ENCODE assay signal across 25 mouse cellular contexts in genomic region chr9:121675556-121675955, GRCm38 (mm10). TPM values are rescaled to one million over a fixed set of nuclear protein-coding genes. Genes with fewer than 3 reads are reported as not detected.
A peak's percentile ranks its signal among the peaks of the same experiment; 100 is the strongest.
DNase-seq lines count a peak whose midpoint lies in the region; ATAC-seq and TF ChIP-seq lines count a peak whose summit lies in the region.
"Had no signal": no experiment of that assay in that cellular context is flagged by ENCODE, and none has a peak within 500 bp of the region (broad histone marks: within the 10 kb centered on the region; RNA-seq: fewer than 3 reads in every experiment).

No protein-coding gene starts in this region.

- DNase-seq in thymus, adult 2 months = no peak
- DNase-seq in thymus, postnatal 10 days (ENCODE audit: low spot score in 2 of 2) = no peak
- DNase-seq in CD4-positive, CD25-positive, alpha-beta regulatory T cell, adult 2 months (ENCODE audit: low read depth, low spot score) = peak; percentile 35
- peak; percentile 58 for DNase-seq in splenic B cell, adult 2 months (ENCODE audit: low read depth, low spot score)
- no peak for DNase-seq in hindbrain, embryonic 11.5 days (ENCODE audit: low spot score)
- DNase-seq: adrenal gland, adult 2 months; cerebellum, adult 2 months; cerebellum, postnatal 36 days; layer of hippocampus, postnatal 36 days had no signal

- no peaks in the 10 kb centered on the region for H3K9me3 ChIP-seq in hindbrain, embryonic 11.5 days (ENCODE audit: control insufficient read depth, low read length)
- H3K9me3 ChIP-seq: G1E; heart, embryonic 10.5 days; hindbrain, embryonic 12.5 days; kidney, embryonic 15.5 days; limb, embryonic 12.5 days; lung, embryonic 15.5 days; midbrain, embryonic 12.5 days had no signal

- 57% methylated on average over 2 of the region's 2 CpGs for WGBS in thymus, adult 2 months
- WGBS in hindbrain, embryonic 11.5 days = 84% methylated on average over 2 of the region's 2 CpGs

- peak overlapping the region; percentile 62 for H3K4me3 ChIP-seq in thymus, adult 2 months (ENCODE audit: control insufficient read depth, insufficient read depth, low read length)
- no peak overlapping the region for H3K4me3 ChIP-seq in hindbrain, embryonic 11.5 days (ENCODE audit: low read depth, low read length)
- H3K4me3 ChIP-seq: heart, embryonic 10.5 days; hindbrain, embryonic 12.5 days; kidney, embryonic 15.5 days; limb, embryonic 12.5 days; lung, embryonic 15.5 days; midbrain, embryonic 12.5 days had no signal

- no peak overlapping the region for H3K4me2 ChIP-seq in hindbrain, embryonic 11.5 days (replicated peaks; ENCODE audit: low read depth, low read length)
- H3K4me2 ChIP-seq: hindbrain, embryonic 12.5 days; kidney, embryonic 15.5 days; limb, embryonic 12.5 days; lung, embryonic 15.5 days; midbrain, embryonic 12.5 days had no signal

- TF ChIP-seq CTCF in thymus, adult 2 months (IDR thresholded peaks at IDR 0.05; ENCODE audit: borderline replicate concordance, control insufficient read depth, extremely low read depth, insufficient read depth, low read length, poor library complexity) = no peak

- ATAC-seq in activated CD4-positive, CD25-positive, alpha-beta regulatory T cell, adult 4 months = peak; percentile 11
- ATAC-seq in megakaryocyte progenitor cell, adult 5-6 weeks (replicated peaks; ENCODE audit: poor library complexity) = no peak
- ATAC-seq in hindbrain, embryonic 11.5 days (ENCODE audit: low FRiP score) = no peak
- ATAC-seq: forebrain, embryonic 14.5 days; Patski had no signal

- peak overlapping the region; percentile 96 for H3K27ac ChIP-seq in thymus, adult 2 months (ENCODE audit: control insufficient read depth, insufficient read depth, low read length)
- no peak overlapping the region for H3K27ac ChIP-seq in hindbrain, embryonic 11.5 days (ENCODE audit: low read depth, low read length)
- H3K27ac ChIP-seq: heart, embryonic 10.5 days; hindbrain, embryonic 12.5 days; kidney, embryonic 15.5 days; limb, embryonic 12.5 days; liver, embryonic 14.5 days; lung, embryonic 15.5 days; midbrain, embryonic 12.5 days had no signal

- no peak for TF ChIP-seq POLR2A in thymus, adult 2 months (IDR thresholded peaks at IDR 0.05; ENCODE audit: control insufficient read depth, extremely low read depth, insufficient read depth, low read length, poor library complexity)

- H3K9ac ChIP-seq in hindbrain, embryonic 11.5 days (ENCODE audit: low read depth, low read length) = no peak overlapping the region
- H3K9ac ChIP-seq: hindbrain, embryonic 12.5 days; kidney, embryonic 15.5 days; limb, embryonic 12.5 days; liver, embryonic 14.5 days; lung, embryonic 15.5 days; midbrain, embryonic 12.5 days had no signal

- H3K36me3 ChIP-seq in thymus, adult 2 months (ENCODE audit: control insufficient read depth, insufficient read depth, low read length) = no peaks in the 10 kb centered on the region
- no peaks in the 10 kb centered on the region for H3K36me3 ChIP-seq in splenic B cell, adult 2 months (ENCODE audit: control insufficient read depth, insufficient read depth, low read length, poor library complexity, severe bottlenecking)
- no peaks in the 10 kb centered on the region for H3K36me3 ChIP-seq in hindbrain, embryonic 11.5 days (ENCODE audit: control insufficient read depth, insufficient read depth, low read length)
- H3K36me3 ChIP-seq: G1E; heart, embryonic 10.5 days; hindbrain, embryonic 12.5 days; kidney, embryonic 15.5 days; limb, embryonic 12.5 days; lung, embryonic 15.5 days; midbrain, embryonic 12.5 days had no signal

- peaks cover 81% of the 10 kb centered on the region for H3K4me1 ChIP-seq in thymus, adult 2 months (replicated peaks; ENCODE audit: control insufficient read depth, insufficient read depth, low read length)
- no peaks in the 10 kb centered on the region; the same call in 1 of the 2 replicates for H3K4me1 ChIP-seq in hindbrain, embryonic 11.5 days (replicated peaks; ENCODE audit: control insufficient read depth, insufficient read depth, low read length)

- H3K27me3 ChIP-seq in thymus, adult 2 months (ENCODE audit: control insufficient read depth, insufficient read depth, low read length) = no peaks in the 10 kb centered on the region
- H3K27me3 ChIP-seq in splenic B cell, adult 2 months (ENCODE audit: control insufficient read depth, insufficient read depth, low read length, poor library complexity, severe bottlenecking) = no peaks in the 10 kb centered on the region
- no peaks in the 10 kb centered on the region for H3K27me3 ChIP-seq in hindbrain, embryonic 11.5 days (ENCODE audit: control insufficient read depth, insufficient read depth, low read length)

RNA-seq across cellular contexts. Expression of gene Sec22c, which starts 29.7 kb away (rescaled TPM):
- 43.6 and 49.2 TPM in 2 replicates for polyA plus RNA-seq in thymus, adult 2 months (2012; rRNA removed)
- 10 to 100 TPM; 13.3 to 17.7 TPM for polyA plus RNA-seq in activated CD4-positive, CD25-positive, alpha-beta regulatory T cell, adult 4 months (2017; shearing (Covaris generic))
- total RNA-seq in megakaryocyte progenitor cell, adult 5-6 weeks (2015) = 11.1 and 11.5 TPM in 2 replicates
- total RNA-seq in megakaryocyte progenitor cell, adult 5-6 weeks (2017) = 6.6 and 12.0 TPM in 2 replicates
- 15.7 and 22.9 TPM in 2 replicates for polyA plus RNA-seq in hindbrain, embryonic 11.5 days (2014; fragmentation: Nextera tagmentation; extraction: Ambion mirVana)

RNA-seq across cellular contexts. Expression of gene Vipr1, which starts 33.0 kb away (rescaled TPM):
- polyA plus RNA-seq in thymus, adult 2 months (2012; rRNA removed) = 6.5 and 7.0 TPM in 2 replicates
- polyA plus RNA-seq in activated CD4-positive, CD25-positive, alpha-beta regulatory T cell, adult 4 months (2017; shearing (Covaris generic)) = 1 to 10 TPM; 1.5 to 1.8 TPM
- not detected in 2 replicates for total RNA-seq in megakaryocyte progenitor cell, adult 5-6 weeks (2015)
- 0.12 and 0.41 TPM in 2 replicates for total RNA-seq in megakaryocyte progenitor cell, adult 5-6 weeks (2017)
- polyA plus RNA-seq in hindbrain, embryonic 11.5 days (2014; fragmentation: Nextera tagmentation; extraction: Ambion mirVana) = 0.57 and 0.67 TPM in 2 replicates
- polyA plus RNA-seq: G1E, Patski had no signal

RNA-seq across cellular contexts. Expression of gene Lyzl4, which starts 33.7 kb away (rescaled TPM):
- 0.31 and 0.62 TPM in 2 replicates for polyA plus RNA-seq in thymus, adult 2 months (2012; rRNA removed)
- not detected for polyA plus RNA-seq in activated CD4-positive, CD25-positive, alpha-beta regulatory T cell, adult 4 months (2017; shearing (Covaris generic))
- total RNA-seq in megakaryocyte progenitor cell, adult 5-6 weeks (2015) = not detected in 2 replicates
- not detected in 2 replicates for total RNA-seq in megakaryocyte progenitor cell, adult 5-6 weeks (2017)
- polyA plus RNA-seq in hindbrain, embryonic 11.5 days (2014; fragmentation: Nextera tagmentation; extraction: Ambion mirVana) = 0.25 TPM in 1 of 2 replicates, not detected in the other
- total RNA-seq: adrenal gland, adult 2 months; G1E; gastrocnemius, adult 8-10 months; monocyte, adult 5-6 weeks had no signal
- polyA plus RNA-seq: G1E; heart, embryonic 10.5 days; heart, postnatal 0 days; hindbrain, embryonic 12.5 days; kidney, embryonic 15.5 days; limb, embryonic 12.5 days; lung, embryonic 15.5 days; midbrain, embryonic 12.5 days; neural tube, embryonic 11.5 days; Patski had no signal

RNA-seq across cellular contexts. Expression of gene Ss18l2, which starts 34.6 kb away (rescaled TPM):
- polyA plus RNA-seq in thymus, adult 2 months (2012; rRNA removed) = 18.2 and 28.4 TPM in 2 replicates
- polyA plus RNA-seq in activated CD4-positive, CD25-positive, alpha-beta regulatory T cell, adult 4 months (2017; shearing (Covaris generic)) = 10 to 100 TPM; 59.3 to 65.0 TPM
- 43.7 and 71.4 TPM in 2 replicates for total RNA-seq in megakaryocyte progenitor cell, adult 5-6 weeks (2015)
- total RNA-seq in megakaryocyte progenitor cell, adult 5-6 weeks (2017) = 39.8 and 59.3 TPM in 2 replicates
- 122 and 131 TPM in 2 replicates for polyA plus RNA-seq in hindbrain, embryonic 11.5 days (2014; fragmentation: Nextera tagmentation; extraction: Ambion mirVana)

RNA-seq across cellular contexts. Expression of gene Nktr, which starts 43.4 kb away (rescaled TPM):
- polyA plus RNA-seq in thymus, adult 2 months (2012; rRNA removed) = 93.3 and 95.4 TPM in 2 replicates
- polyA plus RNA-seq in activated CD4-positive, CD25-positive, alpha-beta regulatory T cell, adult 4 months (2017; shearing (Covaris generic)) = 100 to 1,000 TPM in 1 of 2 experiments, 10 to 100 TPM in 1; 90.3 to 104 TPM
- 92.4 and 140 TPM in 2 replicates for total RNA-seq in megakaryocyte progenitor cell, adult 5-6 weeks (2015)
- 100.0 and 142 TPM in 2 replicates for total RNA-seq in megakaryocyte progenitor cell, adult 5-6 weeks (2017)
- polyA plus RNA-seq in hindbrain, embryonic 11.5 days (2014; fragmentation: Nextera tagmentation; extraction: Ambion mirVana) = 61.8 and 105 TPM in 2 replicates

Comparison
In these comparisons a context has a peak if more than half of its experiments do, and no peak if none do; other contexts are left out.
1. DNase-seq: peak in CD4-positive, CD25-positive, alpha-beta regulatory T cell, adult 2 months (single experiment) and splenic B cell, adult 2 months (single experiment); none in thymus, adult 2 months (single experiment), thymus, postnatal 10 days (0 of 2) and hindbrain, embryonic 11.5 days (single experiment).